Mouse (Mus musculus) NIH3T3 (cell line): ENCODE results near the gene Osmr.
A peak's percentile ranks its signal among the peaks of the same experiment; 100 is the strongest.

Experiments
- DNase-seq: peaks from one replicate; pipeline ENCODE4 v3.0.0-alpha.2; 2012; ENCODE audit warnings: low read depth

The Osmr gene

DNA sequence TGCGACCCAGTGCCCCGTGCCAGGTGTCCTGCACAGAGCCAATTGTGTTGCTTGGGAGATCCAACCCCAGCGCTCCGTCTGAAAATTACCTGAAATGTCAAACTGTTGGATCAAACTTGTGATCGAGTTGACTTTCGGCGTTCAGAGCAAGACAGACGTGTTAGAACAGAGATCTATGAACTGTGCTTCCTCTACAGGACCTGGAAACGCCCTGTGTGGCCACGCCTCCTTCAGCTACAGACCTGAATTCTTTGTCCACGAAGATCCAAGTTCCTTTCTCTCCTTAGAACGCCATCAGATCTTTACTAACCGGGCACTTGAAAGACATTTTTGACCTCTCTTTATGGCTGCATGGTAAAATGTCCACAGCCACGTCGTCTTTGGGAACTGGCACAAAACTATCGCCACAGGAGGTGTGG lies at the start of gene Osmr:
Gene Osmr, minus strand, starts transcription at position 369 of the 419 bp plus-strand sequence.
- peak; percentile 78 for DNase-seq

DNA sequence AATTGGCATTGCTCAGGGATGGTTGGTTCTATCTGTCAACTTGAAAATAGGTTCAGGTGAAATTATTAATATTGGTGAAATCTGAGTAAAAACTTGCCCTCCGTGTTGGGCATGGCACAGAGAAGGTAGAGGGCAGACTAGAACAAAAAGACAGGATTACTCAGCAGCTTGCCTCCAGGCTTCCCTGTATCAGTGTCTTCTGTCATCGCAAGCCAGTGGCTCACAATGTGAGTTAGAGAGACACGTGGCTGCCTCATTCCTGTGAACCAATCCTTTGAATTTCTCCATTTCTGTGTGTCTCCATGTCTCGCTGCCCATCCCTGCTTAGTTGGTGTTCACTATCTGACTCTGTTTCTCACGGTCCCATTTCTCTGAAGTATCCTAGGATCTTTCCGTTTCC lies 44.6 kb upstream of the Osmr start:
- DNase-seq = no peak

- peak; percentile 32 for DNase-seq
These were observed 39.4 kb upstream of the Osmr start for GRCm38 (mm10) chr15:6914163-6914562.

GRCm38 (mm10) chr15:6909669-6910068 lies 34.9 kb upstream of the Osmr start:
- peak; percentile 95 for DNase-seq

DNA sequence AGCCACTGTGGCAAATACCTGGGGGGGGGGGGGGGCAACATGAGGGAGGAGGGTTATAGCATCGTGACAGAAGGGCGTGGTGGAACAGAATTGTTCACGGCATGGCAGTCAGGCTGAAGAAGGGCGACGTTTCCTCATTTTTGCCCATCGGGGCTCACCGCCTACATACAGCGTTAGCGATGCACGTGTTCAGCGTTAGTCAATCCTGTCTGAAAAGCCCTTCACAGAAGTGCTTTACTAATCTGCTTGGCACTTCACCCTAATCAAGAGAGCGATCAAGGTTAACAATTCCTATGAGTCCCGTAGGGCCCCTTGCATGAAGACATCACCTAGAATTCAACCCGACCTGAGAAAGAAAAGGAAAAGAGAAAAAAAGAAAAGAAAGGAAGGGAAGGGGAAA lies 34.3 kb upstream of the Osmr start:
- no peak for DNase-seq

GRCm38 (mm10) chr15:6908601-6909000 lies 33.8 kb upstream of the Osmr start:
- DNase-seq = no peak

GRCm38 (mm10) chr15:6906260-6907047 lies 31.7 kb upstream of the Osmr start:
- DNase-seq = no peak

GRCm38 (mm10) chr15:6905726-6906125 lies 31.0 kb upstream of the Osmr start:
- no peak for DNase-seq

- DNase-seq = no peak
These were observed 28.7 kb upstream of the Osmr start for GRCm38 (mm10) chr15:6903286-6903975.

- no peak for DNase-seq
These were observed 27.3 kb upstream of the Osmr start for GRCm38 (mm10) chr15:6901982-6902639.

DNA sequence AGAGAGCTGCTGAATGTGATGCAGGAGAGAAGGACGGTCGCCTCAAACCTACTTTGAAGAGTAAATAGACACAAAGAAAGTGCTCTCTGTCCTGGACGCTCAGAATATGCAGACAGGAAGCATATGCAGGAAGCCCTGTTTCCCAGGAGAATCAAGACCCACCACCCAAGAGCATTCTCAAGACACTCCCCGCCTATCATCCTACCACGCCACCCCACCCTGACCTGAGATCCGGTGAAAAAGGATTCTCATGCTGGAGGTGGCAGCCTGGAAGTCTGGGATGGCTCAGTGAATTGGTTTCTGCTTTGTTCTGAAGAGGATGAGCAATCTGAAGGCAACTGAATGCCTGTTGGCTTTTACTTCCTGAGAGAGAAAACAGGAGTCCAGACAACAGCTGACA lies 26.5 kb upstream of the Osmr start:
- DNase-seq = no peak

GRCm38 (mm10) chr15:6884260-6884659 lies 9.5 kb upstream of the Osmr start:
- no peak for DNase-seq

GRCm38 (mm10) chr15:6883816-6884215 lies 9.0 kb upstream of the Osmr start:
- DNase-seq = peak; percentile 85

DNA sequence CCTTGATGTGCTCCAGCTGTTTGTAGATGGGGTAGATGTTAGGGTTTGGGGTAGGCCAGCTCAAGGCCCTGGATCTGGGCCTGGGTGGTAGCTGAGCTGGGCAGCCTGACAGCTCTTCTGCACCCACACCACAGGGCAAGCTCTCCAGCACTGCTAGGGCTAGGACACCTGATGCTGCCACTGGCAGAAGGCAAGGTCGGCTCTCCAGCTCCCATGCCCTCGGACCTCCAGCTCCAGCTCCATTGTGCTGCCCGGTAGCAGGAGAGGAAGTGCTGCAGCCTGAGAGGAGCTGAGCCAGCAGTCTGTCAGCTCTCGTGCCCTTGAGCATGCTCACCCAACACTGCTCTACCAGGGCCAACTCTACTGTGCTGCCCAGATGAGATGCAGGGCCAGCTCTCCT lies 8.3 kb upstream of the Osmr start:
- no peak for DNase-seq

DNA sequence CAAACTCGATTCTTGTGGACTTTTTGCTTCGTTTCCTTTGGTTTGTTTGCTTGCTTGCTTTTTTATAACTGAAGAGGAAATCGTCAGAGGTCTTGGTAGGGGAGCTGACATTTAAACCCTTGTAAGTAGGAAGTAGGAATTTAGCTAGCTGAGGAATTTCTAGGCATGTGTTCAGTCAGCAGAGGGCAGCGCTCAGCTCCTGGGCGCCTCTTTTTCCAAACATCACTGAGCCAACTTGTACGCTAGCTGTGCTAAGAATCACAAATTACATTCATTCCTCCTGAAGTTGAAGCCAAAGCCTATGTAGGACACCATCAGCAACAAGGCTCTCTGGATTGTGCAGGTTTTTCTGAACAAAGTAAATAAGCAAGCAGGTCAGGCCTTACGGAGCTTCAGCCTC lies 7.4 kb upstream of the Osmr start:
- DNase-seq = peak; percentile 75

DNA sequence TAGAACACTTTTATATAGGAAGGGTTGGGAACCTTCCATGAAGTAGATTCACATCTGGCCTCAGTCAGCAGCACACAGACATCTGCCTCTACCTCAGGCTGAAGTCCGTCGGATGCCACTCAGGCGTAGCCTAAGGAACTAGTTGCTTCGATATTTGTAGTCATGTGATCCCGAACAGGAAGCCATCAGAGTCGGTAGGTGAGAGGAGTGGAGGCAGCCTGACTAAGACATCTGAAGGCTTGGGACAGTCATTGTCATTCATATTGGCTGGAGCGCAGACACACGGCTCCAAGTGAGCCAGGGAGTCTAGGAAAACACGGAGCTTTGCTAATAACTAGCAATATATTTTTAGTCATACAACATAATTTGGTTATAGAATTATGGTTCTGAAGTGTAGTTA lies 6.4 kb upstream of the Osmr start:
- DNase-seq = no peak

- peak; percentile 95 for DNase-seq
These were observed 765 bp downstream of the Osmr start for GRCm38 (mm10) chr15:6873807-6874600.

DNA sequence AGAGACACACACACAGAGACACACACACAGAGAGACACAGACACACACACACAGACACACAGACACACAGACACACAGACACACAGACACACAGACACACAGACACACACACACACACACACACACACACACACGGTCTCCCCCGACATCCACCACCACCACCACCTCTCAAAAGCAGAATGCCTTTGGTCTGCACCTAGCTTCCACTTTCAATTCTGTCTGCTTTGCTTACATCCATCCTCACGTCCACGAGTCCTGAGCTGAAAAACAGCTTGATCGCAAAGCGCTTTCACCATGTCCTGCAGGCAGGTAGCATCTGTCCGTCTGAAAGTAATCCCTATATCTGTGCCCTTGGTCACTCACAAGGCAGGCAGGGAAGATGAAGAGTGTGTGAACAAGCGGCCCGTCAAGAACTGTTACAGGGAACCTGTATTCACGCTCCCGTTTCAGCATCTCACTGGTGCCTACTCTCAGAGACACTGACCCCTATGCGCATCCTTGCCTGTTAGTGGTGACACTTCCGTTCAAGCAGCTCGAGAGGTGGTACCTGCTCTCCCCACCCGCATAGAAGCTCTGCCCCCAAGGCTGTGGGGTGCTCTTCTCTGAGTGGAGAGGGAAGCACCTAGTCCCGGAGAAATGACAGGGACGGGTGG lies 1.5 kb downstream of the Osmr start:
- DNase-seq = peak; percentile 46

DNA sequence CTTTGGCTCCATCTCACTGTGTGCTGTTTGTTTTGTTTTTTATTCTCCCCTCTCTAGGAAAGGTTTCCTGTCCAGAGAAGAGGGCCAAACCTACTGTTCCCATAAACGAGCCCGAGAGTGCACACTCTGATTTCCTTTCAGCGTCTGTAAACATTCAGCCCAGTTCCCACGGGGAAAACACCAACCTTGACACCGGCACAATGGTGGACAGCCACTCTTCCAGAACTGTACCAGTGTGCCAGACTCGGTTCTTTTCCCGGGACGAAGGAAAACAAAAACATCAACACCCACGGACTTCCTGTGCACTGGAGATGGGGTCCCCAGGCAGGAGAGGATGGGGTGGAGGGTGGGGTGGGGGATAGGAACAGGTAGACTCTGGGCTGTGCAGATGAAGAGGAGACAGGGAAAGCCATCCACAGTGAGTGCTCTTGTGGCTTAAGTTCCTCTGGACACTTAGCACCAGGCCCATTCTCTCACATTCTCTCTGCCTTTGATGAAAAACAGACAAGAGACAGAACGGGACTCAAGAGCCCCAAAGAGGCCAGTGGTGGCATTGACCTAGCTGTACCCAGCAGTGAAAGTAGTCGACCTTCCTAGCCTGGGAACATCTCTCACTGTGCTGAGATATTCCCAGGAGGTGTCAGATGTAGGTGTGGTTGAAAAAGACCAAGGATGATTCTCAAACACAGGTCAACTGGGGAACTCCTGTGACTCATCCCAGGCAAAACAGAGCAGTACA lies 3.0 kb downstream of the Osmr start:
- peak; percentile 48 for DNase-seq

DNA sequence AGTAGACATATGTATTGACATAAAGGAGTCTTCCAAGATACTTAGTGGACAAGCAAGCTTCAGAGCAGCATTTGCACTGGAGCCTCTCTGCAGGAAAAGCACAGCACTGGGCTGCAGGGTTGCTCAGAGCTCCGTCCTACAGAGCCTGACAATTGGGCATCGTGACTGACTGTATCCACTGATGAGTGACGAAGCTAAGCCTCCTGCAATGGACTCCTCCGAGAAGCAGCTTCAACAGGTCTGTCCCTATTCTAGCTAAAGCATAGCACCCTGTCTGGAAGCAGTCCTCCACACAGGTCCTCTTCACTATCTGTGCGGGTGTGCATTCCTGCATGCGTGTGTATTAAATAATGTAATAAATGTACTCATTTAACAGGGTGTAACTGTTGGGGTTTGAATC lies 7.9 kb downstream of the Osmr start:
- DNase-seq = no peak

GRCm38 (mm10) chr15:6862125-6862524 lies 12.6 kb downstream of the Osmr start:
- DNase-seq = no peak
